10 mouse cellular contexts compared by ENCODE assay signal in the genomic region with DNA sequence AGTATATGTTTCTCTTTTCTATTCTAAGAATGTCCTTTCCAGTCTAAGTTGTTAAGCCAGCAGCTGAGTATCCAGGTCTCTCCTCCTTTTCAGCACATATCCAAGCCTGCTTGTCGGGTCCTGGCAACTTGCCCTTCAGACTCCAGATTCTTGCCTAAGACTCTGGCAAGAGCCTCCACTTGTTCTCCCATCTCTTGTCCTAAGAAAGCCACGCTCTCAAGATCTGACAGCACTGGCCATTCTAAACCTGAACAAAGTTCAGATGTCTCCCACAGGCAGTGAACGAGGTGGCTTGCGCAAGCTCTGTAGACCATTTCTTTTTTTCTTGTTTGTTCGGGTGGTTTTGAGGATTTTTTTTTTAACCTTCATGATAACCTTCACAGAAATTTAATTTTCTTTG.
A peak's percentile ranks its signal among the peaks of the same experiment; 100 is the strongest.
DNase-seq lines count a peak whose midpoint lies in the region; ATAC-seq and TF ChIP-seq lines count a peak whose summit lies in the region.
"Had no signal": no experiment of that assay in that cellular context is flagged by ENCODE, and none has a peak within 500 bp of the region (broad histone marks: within the 10 kb centered on the region; RNA-seq: fewer than 3 reads in every experiment).

No protein-coding gene starts in this region.

- peak; percentile 81 for DNase-seq in kidney, adult 11 months
- DNase-seq in brain, adult 2 months (ENCODE audit: low read depth, low spot score), result peak; percentile 75
- peak; percentile 76 to 77 for DNase-seq in heart, postnatal 14 days
- DNase-seq in lung, embryonic 14.5 days, result peak; percentile 84
- no peak for DNase-seq in hindbrain, embryonic 10.5 days (ENCODE audit: low spot score)
- no peak for DNase-seq in embryo, embryonic 10 days (ENCODE audit: low spot score)

- no peaks in the 10 kb centered on the region for H3K9me3 ChIP-seq in kidney, embryonic 14.5 days (ENCODE audit: control insufficient read depth, low read length)
- no peaks in the 10 kb centered on the region for H3K9me3 ChIP-seq in lung, embryonic 14.5 days (ENCODE audit: low read depth, low read length)
- H3K9me3 ChIP-seq in hindbrain, embryonic 10.5 days, result no peaks in the 10 kb centered on the region
- H3K9me3 ChIP-seq: G1E; lung, embryonic 15.5 days had no signal

- no peak for ATAC-seq in kidney, embryonic 14.5 days (ENCODE audit: low FRiP score, low TSS enrichment)
- ATAC-seq in lung, embryonic 14.5 days (ENCODE audit: insufficient read depth), result no peak
- ATAC-seq in inflammation-experienced regulatory T-cells, adult 6 months, result no peak

- H3K27me3 ChIP-seq in kidney, embryonic 14.5 days (ENCODE audit: control insufficient read depth, insufficient read depth, low read length), result no peaks in the 10 kb centered on the region
- no peaks in the 10 kb centered on the region for H3K27me3 ChIP-seq in lung, embryonic 14.5 days (ENCODE audit: insufficient read depth, low read length)
- no peaks in the 10 kb centered on the region for H3K27me3 ChIP-seq in hindbrain, embryonic 10.5 days (ENCODE audit: insufficient read depth, poor library complexity, severe bottlenecking)
- H3K27me3 ChIP-seq: lung, embryonic 15.5 days had no signal

- H3K27ac ChIP-seq in kidney, embryonic 14.5 days (ENCODE audit: low read depth, low read length), result no peak overlapping the region
- no peak overlapping the region; the same call in 1 of the 2 replicates for H3K27ac ChIP-seq in lung, embryonic 14.5 days (ENCODE audit: low read depth)
- H3K27ac ChIP-seq in hindbrain, embryonic 10.5 days, result no peak overlapping the region
- H3K27ac ChIP-seq: lung, embryonic 15.5 days had no signal

- H3K4me3 ChIP-seq in kidney, embryonic 14.5 days (ENCODE audit: low read length), result no peak overlapping the region
- no peak overlapping the region for H3K4me3 ChIP-seq in lung, embryonic 14.5 days (ENCODE audit: low read depth, low read length)
- H3K4me3 ChIP-seq in hindbrain, embryonic 10.5 days, result no peak overlapping the region
- H3K4me3 ChIP-seq: lung, embryonic 15.5 days had no signal

- no peak for TF ChIP-seq CTCF in lung, embryonic 14.5 days (IDR thresholded peaks at IDR 0.05; ENCODE audit: low read depth)

- no peak overlapping the region for H3K4me2 ChIP-seq in kidney, embryonic 14.5 days (replicated peaks; ENCODE audit: low read depth, low read length)
- H3K4me2 ChIP-seq in lung, embryonic 14.5 days, result no peak overlapping the region
- H3K4me2 ChIP-seq: lung, embryonic 15.5 days had no signal

- WGBS in kidney, embryonic 14.5 days, result 81% methylated on average over 5 of the region's 5 CpGs
- 46% methylated on average over 5 of the region's 5 CpGs for WGBS in lung, embryonic 14.5 days
- 92% methylated on average over 5 of the region's 5 CpGs for WGBS in hindbrain, embryonic 10.5 days

- intact Hi-C loops in heart, postnatal 14 days (cut with DNase I), result no loop called here

- H3K9ac ChIP-seq in kidney, embryonic 14.5 days (ENCODE audit: low read depth, low read length), result no peak overlapping the region
- H3K9ac ChIP-seq in lung, embryonic 14.5 days, result no peak overlapping the region
- H3K9ac ChIP-seq: lung, embryonic 15.5 days had no signal

- H3K4me1 ChIP-seq in kidney, embryonic 14.5 days (ENCODE audit: control insufficient read depth, insufficient read depth, low read length), result peaks cover 3% of the 10 kb centered on the region; the same call in 1 of the 2 replicates
- peaks cover 7% of the 10 kb centered on the region for H3K4me1 ChIP-seq in lung, embryonic 14.5 days (ENCODE audit: insufficient read depth)
- H3K4me1 ChIP-seq in hindbrain, embryonic 10.5 days (replicated peaks), result no peaks in the 10 kb centered on the region

- H3K36me3 ChIP-seq in kidney, embryonic 14.5 days (ENCODE audit: control insufficient read depth, insufficient read depth, low read length), result no peaks in the 10 kb centered on the region
- H3K36me3 ChIP-seq in lung, embryonic 14.5 days (ENCODE audit: insufficient read depth), result no peaks in the 10 kb centered on the region
- peaks cover 4% of the 10 kb centered on the region; the same call in 1 of the 2 replicates for H3K36me3 ChIP-seq in hindbrain, embryonic 10.5 days
- H3K36me3 ChIP-seq: G1E; lung, embryonic 15.5 days had no signal

Comparison
In these comparisons a context has a peak if more than half of its experiments do, and no peak if none do; other contexts are left out.
1. DNase-seq: peak in kidney, adult 11 months (single experiment), brain, adult 2 months (single experiment), heart, postnatal 14 days (2 of 2) and lung, embryonic 14.5 days (single experiment); none in hindbrain, embryonic 10.5 days (single experiment) and embryo, embryonic 10 days (single experiment).